Mouse (Mus musculus) urinary bladder, postnatal 14 days (tissue): ENCODE results near the gene Tshz2.

ENCODE experiments used
- DNase-seq: peaks from one replicate; pipeline ENCODE4 v3.0.0; 2021; ENCODE audit warnings: low spot score

The Tshz2 gene

DNA sequence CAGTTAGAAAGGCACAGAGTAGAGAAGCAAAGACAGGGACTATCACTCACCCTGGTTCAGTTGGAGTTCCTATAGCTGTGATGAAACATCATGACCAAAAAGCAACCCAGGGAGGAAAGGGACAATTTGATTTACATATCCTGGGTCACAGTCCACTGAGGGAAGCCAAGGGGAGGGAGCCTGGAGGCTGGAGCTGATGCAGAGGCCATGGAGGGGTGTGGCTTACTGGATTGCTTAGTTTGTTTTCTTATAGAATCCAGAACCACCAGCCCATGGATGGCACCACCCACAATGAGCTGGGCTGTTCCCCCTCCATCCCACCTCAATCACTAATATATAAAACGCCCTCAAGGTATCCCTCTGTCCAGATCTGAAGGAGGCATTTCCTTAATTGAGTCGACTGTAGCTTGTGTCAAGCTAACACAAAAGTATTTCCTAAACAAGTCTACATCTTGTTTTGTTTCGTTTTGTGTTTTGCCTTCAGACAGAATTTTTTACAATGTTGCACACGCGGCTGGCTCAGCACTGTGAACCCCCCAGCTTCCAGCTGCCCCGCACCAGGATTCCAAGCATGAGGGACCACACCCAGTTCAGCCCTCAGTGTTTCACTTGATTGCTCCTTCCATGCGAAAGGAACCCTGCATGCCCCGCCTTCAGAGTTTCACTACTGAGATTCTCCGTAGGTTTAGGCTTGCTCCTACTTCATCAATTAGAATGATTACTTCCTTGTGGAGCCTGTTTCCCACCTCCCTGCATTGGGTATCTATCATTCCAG, 413.7 kb downstream of the Tshz2 start:
- no peak for DNase-seq

GRCm38 (mm10) chr2:170048831-170049230, 416.0 kb downstream of the Tshz2 start:
- DNase-seq: no peak

DNA sequence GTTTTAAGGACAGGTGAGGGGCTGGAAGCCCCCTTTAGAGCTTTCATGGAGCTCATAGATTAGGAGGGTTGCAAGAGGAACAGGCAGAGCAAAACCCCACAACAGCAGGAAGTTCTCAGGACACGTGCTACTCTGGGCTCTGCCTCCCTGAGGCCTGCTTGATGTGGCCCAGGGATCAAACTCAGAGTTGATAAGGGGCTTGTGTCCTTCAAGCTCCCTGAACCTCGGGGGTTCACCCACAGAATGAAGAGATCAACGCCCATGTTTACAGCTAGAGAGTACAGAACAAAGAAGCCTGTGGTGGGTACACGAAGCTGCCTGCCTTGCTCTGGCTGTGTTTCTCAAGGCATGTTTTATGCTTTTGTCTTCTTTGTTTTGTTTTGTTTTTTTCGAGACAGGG, 417.8 kb downstream of the Tshz2 start:
- no peak for DNase-seq

DNA sequence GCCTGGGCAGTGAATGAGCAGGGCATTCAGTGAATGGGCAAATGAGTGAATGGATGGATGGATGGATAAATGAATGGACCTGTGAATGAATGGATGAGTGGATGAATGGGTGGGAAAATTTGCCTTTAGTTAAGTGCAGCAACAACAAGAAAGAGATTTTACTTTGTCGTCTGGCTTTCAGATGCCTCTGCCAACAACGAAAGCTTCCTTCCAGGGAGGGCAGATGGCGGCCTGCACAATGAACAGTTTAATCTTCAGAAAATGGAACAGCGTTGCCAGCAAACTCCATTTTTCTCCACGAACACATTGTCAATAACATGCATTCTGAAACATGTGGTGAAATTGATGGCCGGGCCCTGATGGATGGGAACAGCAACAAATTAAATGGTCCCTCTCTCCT, 418.6 kb downstream of the Tshz2 start:
- no peak for DNase-seq

DNA sequence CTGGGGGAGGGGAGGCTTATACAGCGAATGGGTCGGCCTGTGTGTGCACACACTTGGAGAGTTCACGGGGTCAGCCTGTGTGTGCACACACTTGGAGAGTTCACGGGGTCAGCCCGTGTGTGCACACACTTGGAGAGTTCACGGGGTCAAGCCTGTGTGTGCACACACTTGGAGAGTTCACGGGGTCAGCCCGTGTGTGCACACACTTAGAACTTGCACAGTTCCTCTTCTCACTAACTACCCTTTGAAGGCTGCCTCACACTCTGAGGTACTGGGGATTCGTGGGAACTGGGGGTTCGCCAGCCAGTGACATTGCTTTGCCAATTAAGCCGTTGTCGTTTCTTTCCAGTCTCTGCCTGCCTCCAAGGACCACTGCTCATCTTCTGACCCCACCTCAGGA, 422.1 kb downstream of the Tshz2 start:
- no peak for DNase-seq

DNA sequence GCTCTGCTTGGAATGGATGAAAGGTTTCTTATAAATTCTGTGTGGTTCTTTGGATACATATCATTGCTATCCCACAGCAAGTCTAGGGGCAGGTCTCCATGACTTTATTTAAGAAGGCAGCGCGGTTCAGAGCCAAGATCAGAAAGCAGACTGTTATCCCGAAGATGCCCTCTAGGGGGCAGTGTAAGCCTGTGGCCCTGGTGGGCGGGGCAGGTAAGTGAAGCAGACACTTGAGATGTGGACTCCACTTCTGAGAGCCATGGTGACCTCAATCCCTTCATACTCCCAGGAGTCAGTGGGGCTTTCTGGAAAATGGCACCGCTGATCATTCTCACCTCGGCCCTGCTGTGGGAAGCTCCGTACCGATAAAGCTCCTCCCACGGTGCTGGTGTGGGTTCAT, 422.6 kb downstream of the Tshz2 start:
- DNase-seq: peak; percentile 44

- peak; percentile 33 for DNase-seq
These were observed 426.0 kb downstream of the Tshz2 start for GRCm38 (mm10) chr2:170058774-170059173.

- no peak for DNase-seq
These were observed 427.3 kb downstream of the Tshz2 start for GRCm38 (mm10) chr2:170060066-170060465.

DNA sequence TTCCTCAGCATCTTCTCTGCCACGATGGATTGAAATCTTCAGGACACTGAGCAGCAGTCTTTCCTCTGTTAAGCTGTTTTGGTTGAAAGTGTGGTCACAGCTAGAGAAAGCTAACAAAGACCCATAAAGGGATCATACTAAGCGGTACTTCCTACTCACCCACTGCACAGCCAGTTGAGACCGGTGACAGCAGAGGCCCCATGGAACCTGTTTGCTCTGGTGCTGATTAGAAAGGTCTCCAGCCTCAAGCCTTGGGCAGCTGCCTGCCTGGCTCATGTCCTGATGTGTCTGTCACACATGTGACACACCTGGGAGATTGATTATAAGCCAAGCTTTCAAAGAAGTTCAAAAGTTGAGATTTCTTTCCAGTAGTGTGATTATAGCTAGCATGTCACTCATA, 429.6 kb downstream of the Tshz2 start:
- DNase-seq: no peak

GRCm38 (mm10) chr2:170069976-170070375, 437.2 kb downstream of the Tshz2 start:
- DNase-seq: no peak

GRCm38 (mm10) chr2:170070641-170071241, 437.9 kb downstream of the Tshz2 start:
- DNase-seq: peak; percentile 35

DNA sequence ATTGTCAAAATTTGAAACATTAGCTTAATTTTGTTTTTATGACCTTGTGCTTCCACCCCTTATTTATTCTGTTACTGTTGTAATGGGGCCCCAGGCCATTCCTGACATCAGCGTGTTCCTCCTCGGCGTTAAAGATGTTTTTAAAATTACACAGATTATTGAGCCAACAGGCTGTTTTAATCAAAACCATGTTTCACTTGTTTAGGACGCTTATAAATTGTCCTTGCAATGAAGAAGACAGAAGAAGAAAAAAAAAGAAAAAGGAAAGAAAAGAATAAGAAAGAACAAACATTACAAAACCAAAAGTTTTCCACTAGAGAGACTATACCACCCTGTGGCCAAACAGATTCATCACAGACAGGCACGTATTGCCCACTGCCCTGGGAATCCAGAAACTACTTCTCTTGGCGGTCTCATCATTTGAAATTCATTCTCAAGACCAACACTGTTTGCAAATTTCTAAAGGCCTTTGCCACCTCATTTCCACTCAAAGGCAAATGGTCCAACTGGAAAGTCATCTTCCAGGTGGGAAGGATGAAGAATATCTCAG, 444.2 kb downstream of the Tshz2 start:
- no peak for DNase-seq

DNA sequence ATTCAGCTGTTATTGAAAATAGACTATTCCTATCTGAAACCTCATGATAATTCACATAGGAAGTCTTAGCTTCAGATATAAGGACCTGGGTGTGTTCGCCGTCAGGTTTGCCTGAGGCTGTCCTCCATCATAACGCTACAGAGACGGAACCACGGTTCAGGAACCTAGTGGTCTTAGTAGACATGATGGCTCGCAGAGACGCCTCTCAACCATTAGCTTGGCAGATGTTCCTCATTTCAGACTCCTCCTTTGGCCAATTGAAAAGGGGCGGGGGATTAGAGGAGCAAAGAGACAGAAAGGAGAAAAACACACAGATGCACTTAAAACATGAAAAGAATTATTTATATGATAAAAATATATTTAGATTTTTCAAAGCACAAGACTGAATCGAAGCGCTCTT, 445.2 kb downstream of the Tshz2 start:
- no peak for DNase-seq

DNA sequence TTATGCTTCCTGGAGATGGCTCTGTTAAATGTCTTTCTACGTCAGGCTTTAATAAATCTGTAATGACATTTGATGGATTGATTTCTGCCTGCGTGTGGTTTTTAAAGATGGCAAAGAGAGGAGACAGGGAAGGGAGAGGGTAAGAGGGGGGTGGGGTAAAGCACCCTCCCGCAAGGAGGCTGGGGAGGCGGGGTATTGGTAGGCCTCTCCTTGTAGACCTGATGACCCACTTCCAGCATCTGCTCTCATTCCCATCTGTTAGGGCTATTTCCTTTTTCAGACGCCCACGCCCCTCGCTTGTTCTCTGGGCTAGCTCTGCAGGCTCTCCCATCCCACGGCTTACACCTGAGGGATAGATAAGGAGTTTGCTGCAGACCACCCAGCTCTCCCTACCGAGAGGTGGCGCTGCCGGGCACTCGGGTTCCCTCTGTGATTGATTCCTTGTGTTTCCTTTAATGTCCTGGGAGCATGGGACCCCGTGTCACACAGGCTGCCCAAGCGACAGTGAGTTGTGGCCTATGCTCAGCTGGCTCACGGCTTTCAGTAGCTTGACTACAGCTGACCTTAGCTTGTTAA, 445.7 kb downstream of the Tshz2 start:
- DNase-seq: no peak

- DNase-seq: no peak
These were observed 459.0 kb downstream of the Tshz2 start for GRCm38 (mm10) chr2:170091563-170092443.

GRCm38 (mm10) chr2:170094220-170094619, 461.4 kb downstream of the Tshz2 start:
- no peak for DNase-seq

DNA sequence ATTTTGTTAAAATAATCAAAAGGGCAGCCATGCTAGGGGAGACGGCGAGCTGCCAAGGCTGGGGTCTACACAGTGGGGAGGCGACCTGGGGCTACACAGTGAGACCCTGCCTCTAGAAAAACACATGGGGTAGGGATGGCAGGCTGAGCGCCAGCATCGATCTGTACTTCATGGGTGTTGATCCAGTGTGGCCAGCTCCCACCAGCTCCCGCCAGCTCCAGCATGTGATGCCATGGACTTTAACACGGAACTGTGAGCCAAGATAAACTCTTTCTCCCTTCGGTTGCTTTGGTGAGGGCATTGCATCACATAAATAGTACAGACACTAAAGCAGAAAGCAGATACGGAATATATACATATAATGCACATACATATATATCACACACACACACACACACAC, 462.1 kb downstream of the Tshz2 start:
- DNase-seq: no peak

GRCm38 (mm10) chr2:170101132-170101531, 468.3 kb downstream of the Tshz2 start:
- DNase-seq: peak; percentile 95

DNA sequence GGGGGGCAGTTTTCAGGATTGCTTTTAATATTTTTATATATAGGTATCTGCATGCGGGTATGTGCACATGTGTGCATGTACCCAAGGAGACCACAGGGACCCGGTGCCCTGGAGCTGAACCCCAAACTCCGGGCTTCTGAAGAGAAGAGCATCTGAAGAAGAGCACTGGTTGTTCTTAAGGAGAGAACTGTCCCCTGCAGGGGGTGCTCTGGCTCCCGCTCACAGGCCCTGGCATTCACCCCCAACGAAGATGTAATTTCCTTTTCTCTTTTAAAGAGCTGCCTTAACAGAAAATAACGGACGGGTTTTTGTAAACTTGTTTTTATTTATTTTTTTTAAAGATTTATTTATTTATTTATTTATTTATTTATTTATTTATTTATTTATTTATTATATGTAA, 469.1 kb downstream of the Tshz2 start:
- no peak for DNase-seq

DNA sequence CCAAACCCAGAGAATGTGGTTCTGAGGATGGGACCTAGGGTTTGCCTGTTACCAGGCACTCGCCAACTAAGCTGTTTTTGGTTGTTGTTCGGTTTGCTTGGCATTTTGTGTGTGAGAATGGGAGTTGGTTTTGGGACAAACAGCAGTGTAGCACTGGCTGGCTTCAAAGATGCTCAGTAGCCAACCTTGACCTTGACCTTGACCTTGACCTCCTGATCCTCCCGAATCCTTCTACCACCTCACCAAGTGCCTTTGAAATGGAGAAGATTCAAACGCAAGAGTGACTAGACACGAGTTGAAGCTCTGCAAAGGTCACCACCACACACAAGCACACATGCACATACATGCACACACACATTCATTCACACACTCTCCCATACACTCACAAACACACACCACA, 470.5 kb downstream of the Tshz2 start:
- no peak for DNase-seq

DNA sequence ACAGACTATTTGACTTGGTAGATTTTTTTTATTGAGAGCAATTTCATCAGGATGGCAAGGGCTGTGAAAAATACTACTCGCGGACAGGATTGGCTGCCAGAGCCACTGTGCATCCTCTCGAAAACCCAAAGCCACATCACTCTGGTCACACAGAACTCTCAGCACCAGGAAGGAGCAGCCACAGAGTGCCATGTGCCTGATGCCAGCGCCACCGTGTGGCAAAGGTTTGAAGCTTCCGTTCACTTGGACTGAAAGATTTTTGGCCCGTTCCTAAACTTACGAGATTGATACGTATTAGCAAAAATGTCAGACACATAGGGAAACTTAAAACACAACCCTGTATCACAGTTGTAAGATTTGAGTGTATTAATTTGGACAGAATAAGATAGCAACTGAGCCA, 471.0 kb downstream of the Tshz2 start:
- DNase-seq: peak; percentile 60

GRCm38 (mm10) chr2:170104396-170104795, 471.6 kb downstream of the Tshz2 start:
- DNase-seq: no peak
